Mouse (Mus musculus) liver, embryonic 11.5 days (tissue): Measurements from ENCODE around the gene Trim40. TPM values are rescaled to one million over a fixed set of nuclear protein-coding genes. Genes with fewer than 3 reads are reported as not detected.
A peak's percentile ranks its signal among the peaks of the same experiment; 100 is the strongest.

Experiments used
- ATAC-seq: fragments of 200-750 bp; cut with Nextera tagmentation; replicated peaks from 2 replicates; pipeline ENCODE4 v1.8.0; 2017; ENCODE audit warnings: moderate number of reproducible peaks, mild to moderate bottlenecking, moderate TSS enrichment, moderate library complexity; ENCODE audit not compliant: low FRiP score
- DNase-seq: peaks from one replicate; pipeline ENCODE4 v3.0.0-alpha.2; 2017; ENCODE audit warnings: low spot score
- H3K27ac ChIP-seq: fragments of 300-500 bp; sonication (generic); 2 replicates; pipeline ENCODE4 v1.5.1; 2014; ENCODE audit warnings: mild to moderate bottlenecking, low read depth, low read length, control low read depth
- H3K27me3 ChIP-seq: fragments of 300-500 bp; sonication (generic); replicated peaks from 2 replicates; pipeline ENCODE4 v1.6.1; 2014; ENCODE audit warnings: low read length, mixed read lengths; ENCODE audit not compliant: control insufficient read depth, insufficient read depth
- H3K36me3 ChIP-seq: fragments of 300-500 bp; sonication (generic); 2 replicates; pipeline ENCODE4 v1.6.1; 2014; ENCODE audit warnings: mild to moderate bottlenecking, low read length, moderate library complexity, mixed read lengths; ENCODE audit not compliant: control insufficient read depth, insufficient read depth
- H3K4me1 ChIP-seq: fragments of 300-500 bp; sonication (generic); replicated peaks from 2 replicates; pipeline ENCODE4 v1.6.1; 2014; ENCODE audit warnings: low read length, mixed read lengths; ENCODE audit not compliant: control insufficient read depth, insufficient read depth
- H3K4me2 ChIP-seq: fragments of 300-500 bp; sonication (generic); 2 replicates; pipeline ENCODE4 v1.6.1; 2014; ENCODE audit warnings: mild to moderate bottlenecking, control low read depth, moderate library complexity
- H3K4me3 ChIP-seq: fragments of 300-500 bp; sonication (generic); 2 replicates; pipeline ENCODE4 v1.5.1; 2014; ENCODE audit warnings: low read depth, low read length, control low read depth
- H3K9ac ChIP-seq: fragments of 300-500 bp; sonication (generic); 2 replicates; pipeline ENCODE4 v1.6.1; 2014; ENCODE audit warnings: low read depth, low read length, control low read depth
- H3K9me3 ChIP-seq: fragments of 300-500 bp; sonication (generic); 2 replicates; pipeline ENCODE4 v1.6.1; 2016; ENCODE audit warnings: low read length, inconsistent platforms, mixed read lengths; ENCODE audit not compliant: control insufficient read depth
- WGBS: fragments of 180-500 bp; shearing (Covaris S2); extraction: QIAGEN DNeasy Blood & Tissue Kit; methylation state at CpG from one replicate; pipeline ENCODE4 v1.1.7; 2014; 5-methylcytosine and 5-hydroxymethylcytosine counted together
- polyA plus RNA-seq: library from polyadenylated mRNA; unstranded; fragments of >200 nt; fragmentation: Nextera tagmentation; extraction: Ambion mirVana; gene quantifications from 2 replicates; pipeline ENCODE4 v1.2.1, GENCODE M21; 2014

Trim40 gene
- polyA plus RNA-seq, 1 experiment from 2014 or later: not detected

GRCm38 (mm10) chr17:36861680-36862079 lies 28.2 kb downstream of the Trim40 start:
- peaks cover 4% of the 10 kb centered on the region for H3K4me1 ChIP-seq
- DNase-seq (no peak), ATAC-seq (no peak)
- H3K4me2 ChIP-seq: no peak overlapping the region
- no peak overlapping the region for H3K9ac ChIP-seq
- H3K27ac ChIP-seq: no peak overlapping the region
- no peak overlapping the region for H3K4me3 ChIP-seq
- 44% methylated on average over 2 of the region's 2 CpGs for WGBS
- peaks cover 5% of the 10 kb centered on the region; the same call in 1 of the 2 replicates for H3K36me3 ChIP-seq
- H3K27me3 ChIP-seq: peaks cover 24% of the 10 kb centered on the region
- H3K9me3 ChIP-seq: no peaks in the 10 kb centered on the region

GRCm38 (mm10) chr17:36858181-36858580 lies 31.7 kb downstream of the Trim40 start:
- Histone ChIP-seq H3K27me3 (peaks cover 3% of the 10 kb centered on the region; the same call in 1 of the 2 replicates), H3K4me3 (no peak overlapping the region), H3K4me2 (no peak overlapping the region), H3K36me3 (peaks cover 11% of the 10 kb centered on the region; the same call in 1 of the 2 replicates), H3K4me1 (no peaks in the 10 kb centered on the region), H3K27ac (no peak overlapping the region), H3K9ac (no peak overlapping the region), H3K9me3 (no peaks in the 10 kb centered on the region)
- ATAC-seq (no peak), DNase-seq (no peak)
- WGBS: 85% methylated on average over 3 of the region's 3 CpGs

GRCm38 (mm10) chr17:36856236-36856635 lies 33.7 kb downstream of the Trim40 start:
- Histone ChIP-seq H3K9me3 (no peaks in the 10 kb centered on the region), H3K36me3 (peaks cover 11% of the 10 kb centered on the region; the same call in 1 of the 2 replicates), H3K4me1 (peaks cover 4% of the 10 kb centered on the region), H3K4me3 (no peak overlapping the region), H3K27me3 (0 out of 2 replicates have a peak, but pooled peaks cover 2% of the 10 kb centered on the region), H3K4me2 (no peak overlapping the region), H3K27ac (no peak overlapping the region), H3K9ac (no peak overlapping the region)
- WGBS: 84% methylated on average over 4 of the region's 4 CpGs
- no peak for DNase-seq
- ATAC-seq: no peak

GRCm38 (mm10) chr17:36855484-36855883 lies 34.4 kb downstream of the Trim40 start:
- no peak overlapping the region for H3K4me3 ChIP-seq
- H3K9me3 ChIP-seq: no peaks in the 10 kb centered on the region
- no peaks in the 10 kb centered on the region; the same call in 1 of the 2 replicates for H3K27me3 ChIP-seq
- peaks cover 11% of the 10 kb centered on the region; the same call in 1 of the 2 replicates for H3K36me3 ChIP-seq
- H3K4me2 ChIP-seq: no peak overlapping the region
- 89% methylated on average over 3 of the region's 3 CpGs for WGBS
- peaks cover 5% of the 10 kb centered on the region for H3K4me1 ChIP-seq
- no peak overlapping the region for H3K9ac ChIP-seq
- DNase-seq (no peak), ATAC-seq (no peak)
- H3K27ac ChIP-seq: no peak overlapping the region

GRCm38 (mm10) chr17:36851627-36852026 lies 38.3 kb downstream of the Trim40 start:
- no peak overlapping the region for H3K27ac ChIP-seq
- H3K36me3 ChIP-seq: peaks cover 6% of the 10 kb centered on the region; the same call in 1 of the 2 replicates
- ATAC-seq: no peak
- no peaks in the 10 kb centered on the region for H3K9me3 ChIP-seq
- no peak overlapping the region for H3K9ac ChIP-seq
- no peak for DNase-seq
- H3K27me3 ChIP-seq: no peaks in the 10 kb centered on the region; the same call in 1 of the 2 replicates
- peaks cover 5% of the 10 kb centered on the region for H3K4me1 ChIP-seq
- H3K4me2 ChIP-seq: no peak overlapping the region
- WGBS: 36% methylated on average over 5 of the region's 5 CpGs
- H3K4me3 ChIP-seq: no peak overlapping the region

GRCm38 (mm10) chr17:36851200-36851599 lies 38.7 kb downstream of the Trim40 start:
- DNase-seq (no peak), ATAC-seq (no peak)
- no peak overlapping the region for H3K9ac ChIP-seq
- no peak overlapping the region for H3K27ac ChIP-seq
- H3K4me2 ChIP-seq: no peak overlapping the region
- H3K27me3 ChIP-seq: no peaks in the 10 kb centered on the region; the same call in 1 of the 2 replicates
- H3K36me3 ChIP-seq: peaks cover 6% of the 10 kb centered on the region; the same call in 1 of the 2 replicates
- no peak overlapping the region for H3K4me3 ChIP-seq
- 85% methylated on average over 5 of the region's 5 CpGs for WGBS
- no peaks in the 10 kb centered on the region for H3K9me3 ChIP-seq
- peaks cover 8% of the 10 kb centered on the region for H3K4me1 ChIP-seq

- no peak overlapping the region for H3K4me3 ChIP-seq
- ATAC-seq: no peak
- WGBS: 86% methylated on average over 2 of the region's 2 CpGs
- DNase-seq: no peak
- no peaks in the 10 kb centered on the region; the same call in 1 of the 2 replicates for H3K27me3 ChIP-seq
- no peaks in the 10 kb centered on the region for H3K9me3 ChIP-seq
- peaks cover 4% of the 10 kb centered on the region; the same call in 1 of the 2 replicates for H3K36me3 ChIP-seq
- H3K9ac ChIP-seq: no peak overlapping the region
- H3K4me1 ChIP-seq: peaks cover 16% of the 10 kb centered on the region
- no peak overlapping the region for H3K4me2 ChIP-seq
- no peak overlapping the region for H3K27ac ChIP-seq
Observed at GRCm38 (mm10) chr17:36849992-36850391, 39.9 kb downstream of the Trim40 start.

GRCm38 (mm10) chr17:36848911-36849310 lies 41.0 kb downstream of the Trim40 start:
- no peaks in the 10 kb centered on the region for H3K9me3 ChIP-seq
- H3K27ac ChIP-seq: no peak overlapping the region
- no peak overlapping the region for H3K4me3 ChIP-seq
- no peak for DNase-seq
- H3K27me3 ChIP-seq: no peaks in the 10 kb centered on the region; the same call in 1 of the 2 replicates
- H3K4me2 ChIP-seq: no peak overlapping the region
- H3K9ac ChIP-seq: no peak overlapping the region
- no peak for ATAC-seq
- WGBS: 73% methylated on average over 5 of the region's 5 CpGs
- H3K4me1 ChIP-seq: peaks cover 25% of the 10 kb centered on the region
- H3K36me3 ChIP-seq: no peaks in the 10 kb centered on the region

- Histone ChIP-seq H3K4me2 (peak overlapping the region; percentile 46; the same call in 1 of the 2 replicates), H3K4me1 (peaks cover 29% of the 10 kb centered on the region), H3K27me3 (no peaks in the 10 kb centered on the region), H3K36me3 (no peaks in the 10 kb centered on the region), H3K9ac (no peak overlapping the region), H3K9me3 (no peaks in the 10 kb centered on the region), H3K27ac (no peak overlapping the region), H3K4me3 (no peak overlapping the region)
- ATAC-seq (no peak; the same call in 1 of the 2 replicates), DNase-seq (no peak)
- WGBS: 78% methylated on average over 1 of the region's 1 CpGs
Observed at GRCm38 (mm10) chr17:36844725-36845124, 45.2 kb downstream of the Trim40 start.
